Mouse (Mus musculus) liver, embryonic 11.5 days (tissue): ENCODE data around the gene Mrtfa. TPM values are rescaled to one million over a fixed set of nuclear protein-coding genes. Genes with fewer than 3 reads are reported as not detected.

Experiments
- ATAC-seq: fragments of 200-750 bp; cut with Nextera tagmentation; replicated peaks from 2 replicates; pipeline ENCODE4 v1.8.0; 2017; ENCODE audit warnings: moderate number of reproducible peaks, mild to moderate bottlenecking, moderate TSS enrichment, moderate library complexity; ENCODE audit not compliant: low FRiP score
- DNase-seq: peaks from one replicate; pipeline ENCODE4 v3.0.0-alpha.2; 2017; ENCODE audit warnings: low spot score
- H3K27ac ChIP-seq: fragments of 300-500 bp; sonication (generic); 2 replicates; pipeline ENCODE4 v1.5.1; 2014; ENCODE audit warnings: mild to moderate bottlenecking, low read depth, low read length, control low read depth
- H3K27me3 ChIP-seq: fragments of 300-500 bp; sonication (generic); replicated peaks from 2 replicates; pipeline ENCODE4 v1.6.1; 2014; ENCODE audit warnings: low read length, mixed read lengths; ENCODE audit not compliant: control insufficient read depth, insufficient read depth
- H3K36me3 ChIP-seq: fragments of 300-500 bp; sonication (generic); 2 replicates; pipeline ENCODE4 v1.6.1; 2014; ENCODE audit warnings: mild to moderate bottlenecking, low read length, moderate library complexity, mixed read lengths; ENCODE audit not compliant: control insufficient read depth, insufficient read depth
- H3K4me1 ChIP-seq: fragments of 300-500 bp; sonication (generic); replicated peaks from 2 replicates; pipeline ENCODE4 v1.6.1; 2014; ENCODE audit warnings: low read length, mixed read lengths; ENCODE audit not compliant: control insufficient read depth, insufficient read depth
- H3K4me2 ChIP-seq: fragments of 300-500 bp; sonication (generic); 2 replicates; pipeline ENCODE4 v1.6.1; 2014; ENCODE audit warnings: mild to moderate bottlenecking, control low read depth, moderate library complexity
- H3K4me3 ChIP-seq: fragments of 300-500 bp; sonication (generic); 2 replicates; pipeline ENCODE4 v1.5.1; 2014; ENCODE audit warnings: low read depth, low read length, control low read depth
- H3K9ac ChIP-seq: fragments of 300-500 bp; sonication (generic); 2 replicates; pipeline ENCODE4 v1.6.1; 2014; ENCODE audit warnings: low read depth, low read length, control low read depth
- H3K9me3 ChIP-seq: fragments of 300-500 bp; sonication (generic); 2 replicates; pipeline ENCODE4 v1.6.1; 2016; ENCODE audit warnings: low read length, inconsistent platforms, mixed read lengths; ENCODE audit not compliant: control insufficient read depth
- WGBS: fragments of 180-500 bp; shearing (Covaris S2); extraction: QIAGEN DNeasy Blood & Tissue Kit; methylation state at CpG from one replicate; pipeline ENCODE4 v1.1.7; 2014; 5-methylcytosine and 5-hydroxymethylcytosine counted together
- polyA plus RNA-seq: library from polyadenylated mRNA; unstranded; fragments of >200 nt; fragmentation: Nextera tagmentation; extraction: Ambion mirVana; gene quantifications from 2 replicates; pipeline ENCODE4 v1.2.1, GENCODE M21; 2014

Gene Mrtfa
- polyA plus RNA-seq, 1 experiment from 2014 or later = 20.6 TPM

GRCm38 (mm10) chr15:81026901-81027300, 163.7 kb downstream of the Mrtfa start:
- Histone ChIP-seq H3K36me3 (no peaks in the 10 kb centered on the region), H3K9me3 (no peaks in the 10 kb centered on the region), H3K4me3 (no peak overlapping the region), H3K27me3 (no peaks in the 10 kb centered on the region), H3K9ac (peak overlapping the region; percentile 16; the same call in 1 of the 2 replicates), H3K4me1 (peaks cover 24% of the 10 kb centered on the region), H3K27ac (peak overlapping the region; percentile 76), H3K4me2 (peak overlapping the region; percentile 35)
- 49% methylated on average over 5 of the region's 5 CpGs for WGBS
- no peak for DNase-seq
- no peak for ATAC-seq

DNA sequence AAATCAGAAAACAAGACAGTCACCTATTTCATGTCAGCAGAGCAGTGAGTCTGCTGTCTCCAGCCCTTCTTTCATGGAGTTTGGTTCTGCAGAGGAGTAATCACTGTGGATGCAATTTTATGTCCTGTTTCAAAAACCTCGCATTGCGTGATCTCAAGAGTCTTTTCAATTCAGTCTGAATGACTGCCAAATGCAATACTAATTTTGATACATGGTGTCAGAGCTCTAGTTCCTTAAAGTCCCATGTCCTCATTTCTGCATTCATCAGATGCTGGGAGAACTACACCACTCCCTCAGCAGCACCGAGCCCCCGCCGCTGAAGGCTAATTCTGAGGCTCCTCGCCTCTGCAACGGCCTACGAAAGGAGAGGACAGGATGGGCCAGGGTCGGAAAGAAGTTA, 166.7 kb downstream of the Mrtfa start:
- Histone ChIP-seq H3K4me3 (no peak overlapping the region), H3K4me2 (no peak overlapping the region), H3K4me1 (peaks cover 32% of the 10 kb centered on the region), H3K9ac (no peak overlapping the region), H3K27ac (no peak overlapping the region), H3K36me3 (0 out of 2 replicates have a peak, but pooled peaks cover 2% of the 10 kb centered on the region), H3K27me3 (no peaks in the 10 kb centered on the region), H3K9me3 (no peaks in the 10 kb centered on the region)
- WGBS = 94% methylated on average over 9 of the region's 9 CpGs
- no peak for ATAC-seq
- DNase-seq = no peak

DNA sequence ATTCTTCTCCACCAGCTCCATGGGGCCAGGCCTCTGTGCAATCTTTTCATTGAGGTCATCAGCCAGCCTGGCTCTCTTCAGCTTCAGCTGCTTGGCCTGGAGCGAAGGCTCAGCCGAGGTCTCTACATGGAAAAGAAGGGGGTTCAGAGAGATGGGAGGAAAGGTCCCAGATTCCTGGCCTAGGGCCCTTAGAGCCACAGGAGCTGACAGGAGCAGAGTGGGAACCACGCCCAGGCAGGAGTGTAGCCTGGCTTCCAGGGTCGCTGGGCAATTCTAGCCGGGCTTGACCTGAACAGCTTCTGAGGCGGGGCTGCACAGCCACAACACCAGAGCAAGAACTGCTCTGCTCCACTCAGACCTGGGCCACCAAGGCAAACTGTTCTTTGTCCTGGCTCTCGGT, 168.1 kb downstream of the Mrtfa start:
- no peak overlapping the region for H3K4me2 ChIP-seq
- no peaks in the 10 kb centered on the region for H3K9me3 ChIP-seq
- H3K27me3 ChIP-seq = no peaks in the 10 kb centered on the region
- peaks cover 23% of the 10 kb centered on the region for H3K4me1 ChIP-seq
- H3K9ac ChIP-seq = no peak overlapping the region
- DNase-seq (no peak), ATAC-seq (no peak)
- peaks cover 8% of the 10 kb centered on the region; the same call in 1 of the 2 replicates for H3K36me3 ChIP-seq
- H3K4me3 ChIP-seq = no peak overlapping the region
- WGBS = 82% methylated on average over 7 of the region's 7 CpGs
- H3K27ac ChIP-seq = no peak overlapping the region

DNA sequence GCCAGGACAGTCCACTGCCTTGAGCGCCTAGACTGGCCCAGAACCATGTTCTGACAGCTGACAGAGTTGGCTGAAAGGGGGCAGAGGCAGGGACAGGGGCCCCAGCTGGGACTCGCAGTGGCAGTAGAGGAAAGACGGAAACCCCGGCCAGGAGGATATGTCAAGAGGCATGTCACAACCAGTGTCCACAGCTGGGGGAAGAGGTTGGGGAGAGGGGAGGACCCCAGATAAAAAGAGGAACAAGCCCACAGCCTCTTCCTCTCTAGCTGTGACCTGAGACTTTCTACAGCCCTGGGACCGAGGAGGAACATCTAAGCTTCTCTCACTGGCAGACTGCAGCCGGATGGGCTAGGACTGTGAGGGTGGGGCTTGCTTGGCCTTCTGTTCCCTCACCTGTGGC, 169.2 kb downstream of the Mrtfa start:
- Histone ChIP-seq H3K36me3 (peaks cover 11% of the 10 kb centered on the region; the same call in 1 of the 2 replicates), H3K27ac (no peak overlapping the region), H3K9me3 (no peaks in the 10 kb centered on the region), H3K4me3 (no peak overlapping the region), H3K9ac (no peak overlapping the region), H3K27me3 (no peaks in the 10 kb centered on the region), H3K4me1 (peaks cover 14% of the 10 kb centered on the region), H3K4me2 (no peak overlapping the region)
- 39% methylated on average over 6 of the region's 6 CpGs for WGBS
- peak; percentile 26; the same call in 1 of the 2 replicates for ATAC-seq
- DNase-seq = no peak

DNA sequence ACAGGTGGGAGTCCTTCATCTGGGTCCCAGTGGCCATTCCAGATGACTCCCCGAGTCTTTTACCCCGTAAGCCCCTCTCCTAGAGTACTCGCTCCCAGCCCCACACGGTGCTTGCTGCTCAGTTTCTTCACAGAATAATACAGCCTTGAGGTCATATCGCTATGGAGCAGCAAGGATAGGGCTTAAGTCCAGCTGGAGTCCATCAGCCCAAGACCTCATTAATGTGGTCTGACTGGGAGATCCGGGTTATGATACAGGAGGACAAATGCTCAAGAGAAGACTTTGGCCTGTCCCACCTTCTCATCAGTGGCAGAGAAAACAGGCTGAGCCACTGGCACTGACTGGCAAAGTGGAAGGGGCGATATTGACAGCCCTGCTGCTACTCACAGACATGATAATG, 173.2 kb downstream of the Mrtfa start:
- Histone ChIP-seq H3K9me3 (no peaks in the 10 kb centered on the region), H3K9ac (no peak overlapping the region), H3K4me2 (no peak overlapping the region), H3K27me3 (no peaks in the 10 kb centered on the region), H3K4me1 (peaks cover 8% of the 10 kb centered on the region; the same call in 1 of the 2 replicates), H3K4me3 (no peak overlapping the region), H3K36me3 (peaks cover 20% of the 10 kb centered on the region), H3K27ac (no peak overlapping the region)
- 88% methylated on average over 7 of the region's 7 CpGs for WGBS
- ATAC-seq (no peak), DNase-seq (no peak)

DNA sequence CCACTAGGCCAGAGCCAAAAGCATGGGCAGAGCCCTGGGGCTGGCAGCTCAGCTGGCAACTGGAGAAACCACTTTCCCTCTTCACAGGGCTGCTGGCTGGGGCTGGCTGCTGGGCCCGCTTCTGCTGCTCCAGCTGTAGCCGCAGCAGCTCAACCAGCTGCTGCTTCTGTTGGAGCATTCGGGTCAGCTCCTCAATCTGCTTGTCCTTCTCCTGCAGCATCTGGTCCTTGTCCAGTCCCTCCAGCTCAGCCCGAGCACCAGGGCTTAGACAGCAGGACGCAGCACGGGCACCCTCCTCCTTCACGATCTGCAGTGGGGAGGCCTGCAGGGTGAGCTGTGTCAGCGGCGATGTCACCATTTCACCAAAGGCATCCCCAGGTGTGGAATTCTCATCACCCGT, 174.1 kb downstream of the Mrtfa start:
- ATAC-seq = no peak
- Histone ChIP-seq H3K4me3 (no peak overlapping the region), H3K36me3 (peaks cover 20% of the 10 kb centered on the region), H3K27ac (no peak overlapping the region), H3K27me3 (no peaks in the 10 kb centered on the region), H3K4me2 (no peak overlapping the region), H3K9me3 (no peaks in the 10 kb centered on the region), H3K4me1 (peaks cover 5% of the 10 kb centered on the region; the same call in 1 of the 2 replicates), H3K9ac (no peak overlapping the region)
- 90% methylated on average over 10 of the region's 10 CpGs for WGBS
- DNase-seq = no peak

DNA sequence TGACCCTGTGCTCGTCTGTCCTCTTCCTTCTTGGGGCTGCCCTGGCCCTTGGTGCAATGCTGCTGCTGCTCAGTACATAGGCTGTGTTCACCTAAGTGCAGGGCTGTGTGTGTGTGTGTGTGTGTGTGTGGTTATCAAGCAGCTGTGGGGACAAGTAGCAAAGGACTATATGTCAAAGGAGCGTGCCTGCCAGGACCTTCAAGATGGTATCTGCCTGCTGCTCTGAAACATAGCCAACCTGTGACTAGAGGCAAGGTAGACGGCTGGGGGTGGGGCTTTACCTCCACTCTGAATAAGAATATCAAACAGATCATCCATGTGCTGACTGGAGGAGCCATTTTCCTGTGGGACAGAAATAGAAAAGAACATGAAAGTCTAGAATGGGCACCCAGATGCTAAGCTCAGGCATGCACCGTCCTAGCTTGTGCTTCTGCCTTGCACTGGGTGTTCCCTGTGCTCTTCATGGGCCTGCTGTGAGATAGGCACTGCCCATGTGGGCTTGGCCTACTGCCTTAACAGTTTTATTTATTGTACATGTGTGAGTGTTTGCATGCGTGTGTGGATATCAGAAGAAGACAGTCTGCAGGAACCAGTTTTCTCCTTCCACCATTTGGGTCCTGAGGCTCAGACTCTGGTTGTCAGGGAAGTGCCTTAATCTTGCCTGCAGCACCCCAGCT, 175.4 kb downstream of the Mrtfa start:
- no peak for ATAC-seq

GRCm38 (mm10) chr15:81013186-81013585, 177.4 kb downstream of the Mrtfa start:
- ATAC-seq (no peak), DNase-seq (no peak)
- Histone ChIP-seq H3K4me1 (no peaks in the 10 kb centered on the region), H3K27me3 (no peaks in the 10 kb centered on the region), H3K9ac (no peak overlapping the region), H3K9me3 (no peaks in the 10 kb centered on the region), H3K4me3 (no peak overlapping the region), H3K36me3 (peaks cover 22% of the 10 kb centered on the region), H3K27ac (no peak overlapping the region), H3K4me2 (no peak overlapping the region)
- WGBS = 89% methylated on average over 7 of the region's 7 CpGs

More for the DNA sequence above, 175.4 kb downstream of the Mrtfa start:
- DNase-seq = no peak
- H3K27ac ChIP-seq = no peak overlapping the region
- no peak overlapping the region for H3K4me2 ChIP-seq
- no peaks in the 10 kb centered on the region for H3K9me3 ChIP-seq
- H3K27me3 ChIP-seq = no peaks in the 10 kb centered on the region
- peaks cover 25% of the 10 kb centered on the region for H3K36me3 ChIP-seq
- H3K9ac ChIP-seq = no peak overlapping the region
- H3K4me3 ChIP-seq = no peak overlapping the region
- WGBS = 78% methylated on average over 5 of the region's 5 CpGs
- no peaks in the 10 kb centered on the region for H3K4me1 ChIP-seq

DNA sequence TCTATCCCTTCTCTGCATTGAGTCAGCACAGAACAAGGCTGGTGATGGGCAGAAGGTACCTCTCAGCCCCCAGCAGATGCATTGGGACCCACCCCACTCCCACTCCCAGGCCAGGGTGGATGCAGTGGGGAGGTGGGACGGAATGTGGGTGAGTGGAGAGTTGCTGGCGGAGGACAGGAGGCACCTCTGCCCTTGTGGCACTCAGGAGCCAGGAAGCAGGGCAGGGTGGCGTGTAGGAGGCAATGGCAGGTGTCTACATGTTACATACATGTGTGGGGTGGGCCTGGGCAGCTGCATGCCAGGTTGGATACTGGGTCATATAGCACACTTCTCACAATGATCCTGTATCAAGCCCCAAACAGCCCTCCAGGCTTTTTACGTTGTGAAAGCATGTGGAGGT, 178.2 kb downstream of the Mrtfa start:
- Histone ChIP-seq H3K4me3 (no peak overlapping the region), H3K27ac (no peak overlapping the region), H3K36me3 (peaks cover 18% of the 10 kb centered on the region), H3K4me2 (no peak overlapping the region), H3K4me1 (no peaks in the 10 kb centered on the region), H3K9ac (no peak overlapping the region), H3K9me3 (no peaks in the 10 kb centered on the region), H3K27me3 (no peaks in the 10 kb centered on the region)
- 81% methylated on average over 4 of the region's 4 CpGs for WGBS
- ATAC-seq = no peak
- no peak for DNase-seq
